Mouse (Mus musculus) olfactory bulb, adult 2 months (tissue): ENCODE measurements around the gene Spop. TPM values are rescaled to one million over a fixed set of nuclear protein-coding genes. Genes with fewer than 3 reads are reported as not detected.
"Not testable (repeated sequence)": the region's sequence is repeated elsewhere in the genome, so short reads cannot be mapped to it uniquely, and the experiment has no call there.

Experiments
- H3K27ac ChIP-seq: fragments of 200-500 bp; 2 replicates; pipeline ENCODE4 v1.5.1; 2012; ENCODE audit warnings: low read depth, low read length; ENCODE audit not compliant: insufficient read depth
- H3K4me1 ChIP-seq: fragments of 200-500 bp; 2 replicates; pipeline ENCODE4 v1.6.1; 2012; ENCODE audit warnings: low read length; ENCODE audit not compliant: control insufficient read depth, insufficient read depth
- H3K4me3 ChIP-seq: fragments of 200-500 bp; 2 replicates; pipeline ENCODE4 v1.5.1; 2012; ENCODE audit warnings: mild to moderate bottlenecking, low read depth, low read length, moderate library complexity; ENCODE audit not compliant: insufficient read depth
- CTCF ChIP-seq: fragments of 200-500 bp; IDR thresholded peaks from 2 replicates; pipeline ENCODE4 v1.5.1; 2012; ENCODE audit warnings: low read depth, mild to moderate bottlenecking, low read length, moderate library complexity; ENCODE audit not compliant: insufficient read depth
- POLR2A ChIP-seq: fragments of 200-500 bp; IDR thresholded peaks from 2 replicates; pipeline ENCODE4 v1.6.1; 2012; ENCODE audit warnings: mild to moderate bottlenecking, low read depth, low read length, moderate library complexity; ENCODE audit not compliant: insufficient read depth
- WGBS: fragments of 180-500 bp; shearing (Covaris S2); methylation state at CpG from one replicate; pipeline ENCODE4 v1.1.7; 2018; 5-methylcytosine and 5-hydroxymethylcytosine counted together
- polyA plus RNA-seq: library from polyadenylated mRNA; stranded (reverse); fragments of >200 nt; gene quantifications from 2 replicates; pipeline ENCODE4 v1.2.4, GENCODE M21; 2012; ENCODE audit warnings: low replicate concordance; ENCODE audit not compliant: missing spikeins, insufficient read depth, insufficient read length

The Spop gene
- polyA plus RNA-seq, 1 experiment: not detected

DNA sequence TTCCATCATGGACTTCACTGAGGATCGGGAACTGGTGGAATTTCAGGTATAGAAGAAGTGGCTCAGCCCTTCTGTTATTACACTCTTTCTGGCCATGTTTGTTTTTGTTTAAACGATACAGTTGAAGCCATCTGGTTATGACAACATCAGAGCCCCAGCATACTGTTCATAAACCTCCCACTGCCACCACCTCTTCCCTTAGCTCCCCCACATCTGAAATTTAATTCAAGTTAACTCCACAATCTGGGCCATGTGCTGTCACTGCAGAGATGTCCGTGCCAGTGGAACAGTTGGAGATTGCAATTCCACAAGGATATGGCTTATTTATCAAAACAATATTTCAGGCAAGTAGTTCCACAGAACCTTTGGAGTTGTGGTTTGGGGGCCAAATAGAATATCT is 80.5 kb downstream of the Spop start:
- Histone ChIP-seq H3K4me1 (no peaks in the 10 kb centered on the region), H3K27ac (no peak overlapping the region), H3K4me3 (no peak overlapping the region)
- 80% methylated on average over 3 of the region's 3 CpGs for WGBS
- TF ChIP-seq POLR2A (no peak), CTCF (no peak)

DNA sequence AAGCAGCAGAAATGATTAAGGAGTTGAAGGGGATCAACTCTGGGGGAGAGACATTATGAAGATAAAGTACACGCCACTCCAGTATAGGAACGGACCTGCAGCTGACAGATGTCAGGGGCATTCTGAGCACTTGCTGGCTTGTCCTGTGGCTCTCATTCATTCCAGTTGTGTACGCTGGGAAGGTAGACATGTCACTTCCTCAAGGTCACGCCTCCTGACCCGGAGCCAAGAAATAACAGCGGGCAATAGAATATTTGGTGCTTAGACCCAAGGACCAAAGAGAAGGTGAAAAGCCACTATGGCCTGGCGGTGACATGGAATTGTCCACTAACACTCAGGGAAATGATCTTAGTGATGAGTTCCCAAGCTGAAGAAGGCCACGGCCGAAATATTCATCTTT is 82.0 kb downstream of the Spop start:
- no peaks in the 10 kb centered on the region for H3K4me1 ChIP-seq
- 89% methylated on average over 9 of the region's 9 CpGs for WGBS
- no peak overlapping the region for H3K27ac ChIP-seq
- no peak overlapping the region for H3K4me3 ChIP-seq
- TF ChIP-seq CTCF (no peak), POLR2A (no peak)

DNA sequence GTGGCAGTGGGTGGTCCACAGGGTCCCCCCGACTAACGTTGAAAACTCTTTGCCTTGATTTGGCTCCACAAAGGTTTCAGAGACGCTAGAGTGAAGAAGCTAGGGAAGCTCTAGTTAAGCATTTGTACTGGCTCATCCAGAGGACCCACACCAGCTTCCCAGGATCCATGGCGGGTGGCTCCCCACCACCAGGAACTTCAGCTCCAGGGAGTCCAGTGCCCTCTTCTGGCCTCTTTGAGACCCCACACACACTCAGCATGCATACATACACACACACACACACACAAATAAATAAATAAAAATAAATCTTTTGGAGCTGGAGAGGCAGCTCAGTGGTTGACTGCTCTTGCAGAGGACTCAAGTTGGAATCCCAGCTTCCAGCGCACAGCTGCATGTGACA is 84.0 kb downstream of the Spop start:
- 88% methylated on average over 5 of the region's 5 CpGs for WGBS
- Histone ChIP-seq H3K4me3 (no peak overlapping the region), H3K4me1 (no peaks in the 10 kb centered on the region), H3K27ac (no peak overlapping the region)
- no peak for TF ChIP-seq POLR2A
- TF ChIP-seq CTCF: no peak

DNA sequence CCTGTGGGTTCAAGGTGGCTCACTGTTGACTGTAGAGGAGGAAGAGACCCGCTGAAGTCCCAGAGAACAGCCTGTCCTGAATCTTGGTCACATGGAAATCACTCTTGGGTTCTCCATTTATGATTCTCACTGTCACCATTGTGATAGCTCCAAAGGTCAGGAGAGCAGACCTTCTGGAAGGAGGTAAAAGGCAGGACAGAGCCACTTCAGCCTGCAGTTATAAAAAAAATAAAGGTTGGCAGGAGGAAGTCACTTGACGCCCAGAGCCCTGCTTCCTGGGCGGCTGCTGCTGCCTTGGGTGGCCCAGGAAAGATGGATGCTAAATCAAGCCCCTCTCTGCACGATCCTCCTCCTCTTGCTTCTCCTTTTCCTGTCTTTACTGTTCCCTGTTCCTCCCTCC is 86.5 kb downstream of the Spop start:
- no peak overlapping the region for H3K4me3 ChIP-seq
- 45% methylated on average over 4 of the region's 4 CpGs for WGBS
- TF ChIP-seq CTCF (no peak), POLR2A (no peak)
- no peaks in the 10 kb centered on the region; the same call in 1 of the 2 replicates for H3K4me1 ChIP-seq
- no peak overlapping the region for H3K27ac ChIP-seq

DNA sequence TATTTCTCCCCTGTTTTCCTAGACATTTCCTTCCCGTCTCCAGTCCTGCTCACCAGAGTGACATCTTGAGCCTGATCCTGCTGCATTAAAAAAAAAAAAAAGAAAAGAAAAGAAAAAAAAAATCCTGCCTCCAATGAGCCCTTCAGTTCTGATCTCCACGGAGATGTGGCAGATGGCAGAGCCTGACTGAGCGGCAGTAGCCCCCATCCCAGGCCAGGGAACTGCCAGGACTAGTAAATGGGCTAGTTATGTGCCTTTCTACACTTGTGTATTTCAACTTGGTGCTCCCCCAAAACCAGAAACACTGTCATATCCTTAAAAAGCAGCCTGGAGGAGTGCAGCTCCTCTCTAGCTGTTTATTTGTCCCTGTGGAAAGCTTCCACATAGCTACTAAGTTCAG is 87.0 kb downstream of the Spop start:
- 38% methylated on average over 3 of the region's 3 CpGs for WGBS
- Histone ChIP-seq H3K4me3 (no peak overlapping the region), H3K4me1 (no peaks in the 10 kb centered on the region; the same call in 1 of the 2 replicates), H3K27ac (no peak overlapping the region)
- TF ChIP-seq POLR2A (no peak), CTCF (no peak)

DNA sequence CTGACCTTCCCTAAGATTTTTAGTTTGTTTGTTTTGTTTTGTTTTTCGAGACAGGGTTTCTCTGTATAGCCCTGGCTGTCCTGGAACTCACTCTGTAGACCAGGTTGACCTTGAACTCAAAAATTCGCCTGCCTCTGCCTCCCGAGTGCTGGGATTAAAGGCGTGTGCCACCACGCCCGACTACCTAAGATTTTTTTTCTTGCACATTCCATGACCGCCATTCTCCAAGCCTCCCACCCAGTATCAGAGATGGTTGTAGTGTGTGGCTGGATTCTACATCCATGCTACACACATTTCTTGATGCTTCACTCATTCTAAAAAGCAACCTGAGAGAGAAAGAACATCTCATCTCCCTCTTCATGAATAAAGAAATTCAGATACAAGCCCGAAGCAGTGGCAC is 87.9 kb downstream of the Spop start:
- 90% methylated on average over 8 of the region's 8 CpGs for WGBS

DNA sequence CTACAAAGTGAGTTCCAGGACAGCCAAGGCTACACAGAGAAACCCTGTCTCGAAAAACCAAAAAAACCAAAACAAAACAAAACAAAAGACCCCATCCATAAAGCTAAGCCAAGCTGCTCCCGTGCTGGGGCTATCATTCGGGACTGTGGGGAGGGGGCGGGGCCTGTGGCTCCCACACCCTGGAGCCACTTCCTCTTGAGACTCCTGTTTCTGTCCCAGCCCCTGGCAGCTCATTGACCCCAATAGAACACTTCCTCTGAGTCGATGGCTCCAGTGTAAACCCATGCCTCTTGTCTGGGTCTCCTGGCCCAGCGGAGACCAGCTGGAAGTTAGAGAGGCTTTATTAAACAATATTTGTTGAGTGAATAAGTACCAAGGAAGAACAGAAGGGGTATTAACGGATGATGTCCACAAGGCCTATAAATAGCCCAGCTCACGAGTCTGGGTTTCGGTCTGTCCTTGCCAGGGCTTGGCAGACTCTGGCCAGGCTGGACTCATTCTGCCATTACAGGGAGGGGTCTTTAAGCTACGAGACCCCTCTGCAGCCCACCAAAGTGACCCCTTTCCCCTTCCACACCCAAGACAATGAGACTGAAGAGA is 89.8 kb downstream of the Spop start:
- Histone ChIP-seq H3K27ac (no peak overlapping the region), H3K4me1 (peaks cover 22% of the 10 kb centered on the region), H3K4me3 (no peak overlapping the region)
- TF ChIP-seq CTCF (no peak), POLR2A (no peak)
- WGBS: 42% methylated on average over 10 of the region's 10 CpGs

More for the DNA sequence above, 87.9 kb downstream of the Spop start:
- H3K4me1 ChIP-seq, H3K4me3 ChIP-seq, H3K27ac ChIP-seq: not testable (repeated sequence)

DNA sequence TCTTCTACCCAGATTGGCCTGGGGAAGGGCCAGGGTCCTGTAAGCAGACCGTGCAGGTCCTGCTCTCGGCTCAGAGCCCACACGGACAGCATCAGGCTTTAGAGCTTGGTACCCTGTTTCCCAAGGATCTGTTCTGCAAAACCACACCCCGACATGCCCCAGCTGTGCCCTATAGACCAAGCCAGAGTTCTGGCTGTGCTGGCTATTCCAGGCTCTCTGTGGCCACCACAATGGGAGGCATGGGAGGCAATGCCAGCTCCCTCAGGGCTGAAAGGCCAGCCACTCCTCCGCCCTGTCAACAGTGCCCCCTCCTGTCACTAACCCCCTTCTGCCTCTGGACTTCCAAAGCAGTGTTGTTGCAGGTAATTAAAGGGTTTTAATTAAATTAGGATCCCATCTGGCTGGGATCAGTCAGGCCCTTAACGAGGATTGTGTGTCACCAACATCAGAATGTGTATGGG is 90.4 kb downstream of the Spop start:
- Histone ChIP-seq H3K27ac (no peak overlapping the region), H3K4me1 (peaks cover 28% of the 10 kb centered on the region), H3K4me3 (no peak overlapping the region)
- TF ChIP-seq POLR2A: no peak
- TF ChIP-seq CTCF: no peak
- WGBS: 25% methylated on average over 6 of the region's 6 CpGs

DNA sequence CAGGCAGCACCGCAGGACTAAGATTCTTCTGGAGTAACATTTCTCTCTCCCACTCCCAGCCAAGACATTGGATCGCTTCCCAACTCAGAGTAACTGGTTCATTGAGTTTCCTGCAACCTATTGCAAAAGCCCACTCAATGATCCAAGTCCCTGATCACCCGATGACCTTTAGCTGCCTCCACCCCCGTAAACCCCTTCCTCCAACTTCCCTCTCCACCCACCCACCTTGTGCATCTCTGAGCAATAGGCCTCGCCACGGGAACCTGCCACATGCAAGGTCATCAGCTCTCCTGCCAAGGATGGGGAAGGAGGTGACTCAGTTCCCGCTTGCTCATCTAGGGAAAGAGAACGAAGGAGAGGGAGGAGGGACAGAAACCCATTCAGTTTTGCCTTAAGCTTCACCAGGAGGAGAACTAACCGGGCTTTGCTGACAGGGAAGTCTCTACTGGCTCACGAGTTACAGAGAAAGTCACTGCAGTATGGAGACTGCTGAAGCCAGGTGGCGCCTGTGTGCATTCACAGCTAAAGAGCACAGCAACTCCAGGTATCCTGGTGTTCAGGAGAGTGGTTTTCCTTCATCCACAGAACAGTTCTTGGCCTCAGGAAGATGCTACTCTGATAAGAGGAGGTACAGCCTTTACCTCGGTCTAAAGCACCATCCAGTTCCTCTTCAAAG is 93.3 kb downstream of the Spop start:
- H3K4me3 ChIP-seq: no peak overlapping the region
- TF ChIP-seq CTCF: no peak
- no peak for TF ChIP-seq POLR2A
- no peak overlapping the region for H3K27ac ChIP-seq
- WGBS: 33% methylated on average over 12 of the region's 12 CpGs
- H3K4me1 ChIP-seq: peaks cover 28% of the 10 kb centered on the region

DNA sequence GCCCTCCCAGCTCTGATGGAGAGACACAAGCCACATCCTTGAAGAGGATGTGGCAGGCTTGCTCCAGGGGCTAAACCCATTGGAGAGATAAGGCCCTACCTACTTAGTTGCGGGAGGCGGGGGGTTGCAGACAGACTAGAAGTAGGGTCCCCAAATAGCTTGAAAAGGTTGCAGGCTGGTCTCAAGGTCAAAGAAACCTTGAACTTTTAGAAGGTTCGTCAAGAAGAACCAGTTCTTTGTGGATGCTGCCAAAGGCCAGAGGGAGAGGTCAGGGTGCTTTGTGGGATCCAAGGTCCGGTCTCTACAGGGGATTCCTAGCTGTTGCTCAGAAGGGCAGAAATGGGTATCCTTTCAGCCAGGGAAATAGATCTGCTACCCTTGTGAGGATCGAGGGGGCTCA is 93.9 kb downstream of the Spop start:
- no peak overlapping the region for H3K4me3 ChIP-seq
- no peak overlapping the region for H3K27ac ChIP-seq
- 77% methylated on average over 5 of the region's 5 CpGs for WGBS
- H3K4me1 ChIP-seq: peaks cover 28% of the 10 kb centered on the region
- TF ChIP-seq POLR2A (no peak), CTCF (no peak)
